Mouse (Mus musculus): ENCODE results near the gene Hypk. TPM values are rescaled to one million over a fixed set of nuclear protein-coding genes. Genes with fewer than 3 reads are reported as not detected.
A peak's percentile ranks its signal among the peaks of the same experiment; 100 is the strongest.
"Not testable (repeated sequence)": the region's sequence is repeated elsewhere in the genome, so short reads cannot be mapped to it uniquely, and the experiment has no call there.

The Hypk gene
- total RNA-seq, 2 experiments from 2014 or later, result 106 to 117 TPM

DNA sequence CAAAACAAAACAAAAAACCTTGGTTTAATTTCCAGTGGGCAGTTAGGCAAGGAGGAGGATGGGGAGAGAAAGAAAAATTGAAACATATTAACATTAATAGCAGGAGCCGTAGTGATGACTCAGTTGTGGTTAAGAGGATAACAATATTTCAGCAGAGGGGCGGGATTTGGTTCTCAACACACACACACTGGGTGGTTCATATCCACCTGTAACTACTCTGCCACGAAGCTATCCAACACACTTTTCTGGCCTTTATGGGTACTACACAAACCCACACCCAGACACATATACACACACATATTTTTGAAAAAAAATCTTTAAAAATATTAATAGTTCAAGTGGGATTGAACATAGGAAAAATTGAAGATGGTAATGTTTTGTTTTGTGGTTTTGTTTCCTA is 6.1 kb upstream of the Hypk start:
- ATAC-seq (replicated peaks; ENCODE audit: poor library complexity), result no peak

DNA sequence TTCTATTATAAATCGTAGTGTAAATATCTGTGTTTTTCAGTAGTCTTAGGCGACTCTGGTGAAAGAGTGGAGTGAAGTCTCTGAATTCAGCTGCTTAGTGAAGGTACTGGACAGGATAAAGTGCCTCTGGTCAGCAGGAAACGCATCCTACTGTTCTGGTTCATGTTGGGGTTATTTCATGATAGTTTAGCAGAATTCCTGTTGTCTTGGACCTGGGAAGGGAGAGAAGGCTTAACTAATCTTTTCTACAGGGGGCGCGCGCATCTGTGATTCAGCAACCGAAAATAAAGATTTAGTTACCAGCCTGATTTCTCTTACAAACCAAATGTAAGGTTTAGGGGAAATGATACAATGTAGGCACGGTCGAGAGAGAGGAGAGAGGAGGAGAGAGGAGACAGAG is 5.0 kb upstream of the Hypk start:
- no peak for ATAC-seq (replicated peaks; ENCODE audit: poor library complexity)

DNA sequence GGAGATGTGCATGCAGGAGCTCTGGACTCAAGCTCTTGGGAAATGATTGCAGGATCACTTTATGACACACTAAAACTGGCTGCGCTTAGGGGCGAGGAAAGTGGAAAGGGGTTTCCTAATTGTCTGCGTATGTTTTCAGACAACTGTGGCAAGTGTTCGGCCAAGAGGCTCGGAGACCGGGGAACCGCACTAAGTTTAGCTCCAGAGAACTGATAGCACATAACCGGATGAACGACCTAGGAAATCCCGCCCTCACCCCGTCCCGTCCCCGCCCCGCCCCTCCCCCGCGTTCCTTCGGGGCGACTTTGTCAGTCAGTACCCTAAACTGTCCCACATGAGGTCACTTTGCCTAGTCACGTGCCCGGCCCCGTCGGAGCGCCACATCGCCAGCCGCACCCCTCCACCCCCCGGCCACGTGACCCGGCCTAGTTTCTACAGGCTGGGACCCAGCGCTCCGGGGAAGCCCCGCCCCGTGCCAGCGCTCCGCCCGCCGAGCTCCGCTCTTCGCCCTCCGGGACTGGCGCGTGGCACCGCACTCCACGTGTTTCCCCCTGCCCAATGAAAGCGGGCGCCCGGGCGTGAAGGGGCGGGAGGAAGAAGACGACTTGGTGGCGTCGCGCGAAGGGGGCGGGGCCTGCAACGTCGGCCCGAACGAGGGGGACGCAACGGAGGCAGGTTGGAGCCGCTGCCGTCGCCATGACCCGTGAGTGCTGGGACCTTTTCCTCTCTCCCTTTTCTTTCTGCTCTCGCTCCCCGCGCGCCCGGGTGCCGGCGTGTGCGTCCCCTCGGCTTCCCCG is 4.2 kb upstream of the Hypk start, which contains the start of gene Serf2:
Gene Serf2, plus strand, starts transcription at position 457 of the 797 bp plus-strand sequence.
- peak; percentile 89 for ATAC-seq (replicated peaks; ENCODE audit: poor library complexity)

DNA sequence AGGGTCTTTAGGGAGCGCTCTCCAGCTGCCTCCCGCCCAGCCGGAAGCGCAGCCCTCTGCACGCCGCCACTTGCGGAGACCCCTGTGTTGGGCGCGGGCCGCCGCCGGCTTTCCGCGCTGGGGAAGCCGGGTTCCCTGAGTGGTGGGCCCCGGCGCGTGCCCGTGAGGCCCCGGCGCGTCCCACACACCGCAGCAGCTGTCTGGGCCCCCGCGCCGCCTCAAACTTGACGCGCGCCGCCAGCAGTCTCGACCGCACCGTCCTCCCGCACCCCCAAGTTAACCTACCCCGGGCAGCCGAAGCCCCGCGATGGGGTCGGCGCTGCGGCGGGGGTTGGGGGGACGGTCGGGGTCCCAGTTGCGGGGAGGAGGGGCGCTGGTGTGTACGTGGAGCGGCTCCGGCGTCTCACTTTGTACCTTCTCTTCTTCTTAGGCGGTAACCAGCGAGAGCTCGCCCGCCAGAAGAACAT is 3.5 kb upstream of the Hypk start:
- ATAC-seq (replicated peaks; ENCODE audit: poor library complexity), result no peak; the same call in 1 of the 2 replicates

DNA sequence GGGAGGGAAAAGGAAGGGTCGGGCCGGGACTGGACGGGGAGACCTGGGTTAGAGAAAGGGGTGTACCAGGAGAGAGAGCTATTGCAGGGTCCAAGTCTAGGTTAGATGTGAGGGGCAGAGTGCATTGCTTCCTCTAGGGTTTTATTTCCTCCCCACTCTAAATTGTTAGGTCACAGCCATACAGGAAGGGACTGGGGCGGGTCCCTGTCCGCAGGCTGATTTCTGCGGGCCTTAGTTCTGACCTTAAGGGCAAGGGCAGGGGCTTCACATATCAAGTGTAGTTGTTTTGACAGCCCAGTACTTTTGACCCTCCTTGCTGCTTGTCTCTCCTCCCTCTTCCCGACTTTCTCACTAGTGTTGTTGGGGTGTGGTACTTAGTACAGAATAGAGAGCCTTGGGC is 3.0 kb upstream of the Hypk start:
- no peak; the same call in 1 of the 2 replicates for ATAC-seq (replicated peaks; ENCODE audit: poor library complexity)

DNA sequence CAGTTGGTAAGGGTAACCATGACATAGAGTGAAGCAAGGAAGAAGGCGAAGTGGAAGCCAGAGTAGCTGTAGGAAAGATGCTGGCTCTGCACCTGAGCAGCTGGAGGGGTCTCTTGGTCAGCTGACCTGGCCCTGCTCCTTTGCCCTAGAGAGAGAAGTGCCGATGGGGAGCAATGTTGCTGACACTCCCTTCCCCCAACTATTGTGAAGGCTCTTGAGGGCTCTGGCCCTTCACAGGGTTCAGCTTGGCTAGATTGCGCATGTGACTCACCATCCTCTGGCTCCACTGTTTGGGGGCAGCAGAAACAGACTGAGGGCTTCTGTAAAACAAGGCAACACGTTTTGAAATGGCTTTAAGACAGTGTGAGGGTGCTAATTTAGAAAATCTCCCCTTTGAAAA is 729 bp upstream of the Hypk start:
- ATAC-seq (replicated peaks; ENCODE audit: poor library complexity), result no peak

DNA sequence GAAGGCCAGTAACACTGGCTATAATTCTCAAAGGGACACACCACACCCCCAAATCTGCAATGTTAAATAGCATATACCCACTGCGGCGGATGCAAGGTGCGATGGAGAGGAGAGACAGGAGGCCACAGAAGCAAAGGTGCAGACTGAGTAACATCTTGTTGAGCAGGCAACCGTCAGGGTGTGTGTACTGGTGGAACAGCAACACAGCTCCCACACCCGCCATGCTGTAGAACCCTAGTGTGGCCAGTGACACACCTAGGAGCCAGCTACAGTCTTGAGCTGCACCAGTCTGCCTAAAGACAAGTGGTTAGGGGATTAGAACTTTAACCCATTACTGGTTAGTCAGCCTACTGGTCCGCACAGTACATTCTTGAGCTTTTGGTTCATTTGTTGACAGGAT is 827 bp downstream of the Hypk start:
- ATAC-seq (replicated peaks; ENCODE audit: poor library complexity), result no peak

DNA sequence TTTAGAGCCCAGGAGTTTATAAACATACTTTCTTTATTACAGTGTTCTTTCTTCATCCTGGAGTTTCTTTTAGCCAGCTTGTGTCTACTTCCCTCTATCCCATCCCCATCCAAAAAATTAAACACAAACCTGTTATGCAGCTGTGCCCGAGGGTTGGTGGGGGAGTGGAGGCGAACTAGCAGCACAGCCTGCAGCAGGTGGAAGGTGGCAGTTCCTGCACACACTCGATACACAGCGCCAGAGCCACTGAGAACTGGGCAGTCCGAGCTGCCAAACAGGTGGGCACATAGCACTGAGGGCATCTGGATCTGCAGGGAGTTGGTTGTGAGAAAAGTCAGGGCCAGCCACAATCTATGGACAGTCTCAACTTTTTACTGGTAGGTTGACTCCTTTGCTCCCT is 2.4 kb downstream of the Hypk start:
- ATAC-seq (replicated peaks; ENCODE audit: poor library complexity), result no peak

DNA sequence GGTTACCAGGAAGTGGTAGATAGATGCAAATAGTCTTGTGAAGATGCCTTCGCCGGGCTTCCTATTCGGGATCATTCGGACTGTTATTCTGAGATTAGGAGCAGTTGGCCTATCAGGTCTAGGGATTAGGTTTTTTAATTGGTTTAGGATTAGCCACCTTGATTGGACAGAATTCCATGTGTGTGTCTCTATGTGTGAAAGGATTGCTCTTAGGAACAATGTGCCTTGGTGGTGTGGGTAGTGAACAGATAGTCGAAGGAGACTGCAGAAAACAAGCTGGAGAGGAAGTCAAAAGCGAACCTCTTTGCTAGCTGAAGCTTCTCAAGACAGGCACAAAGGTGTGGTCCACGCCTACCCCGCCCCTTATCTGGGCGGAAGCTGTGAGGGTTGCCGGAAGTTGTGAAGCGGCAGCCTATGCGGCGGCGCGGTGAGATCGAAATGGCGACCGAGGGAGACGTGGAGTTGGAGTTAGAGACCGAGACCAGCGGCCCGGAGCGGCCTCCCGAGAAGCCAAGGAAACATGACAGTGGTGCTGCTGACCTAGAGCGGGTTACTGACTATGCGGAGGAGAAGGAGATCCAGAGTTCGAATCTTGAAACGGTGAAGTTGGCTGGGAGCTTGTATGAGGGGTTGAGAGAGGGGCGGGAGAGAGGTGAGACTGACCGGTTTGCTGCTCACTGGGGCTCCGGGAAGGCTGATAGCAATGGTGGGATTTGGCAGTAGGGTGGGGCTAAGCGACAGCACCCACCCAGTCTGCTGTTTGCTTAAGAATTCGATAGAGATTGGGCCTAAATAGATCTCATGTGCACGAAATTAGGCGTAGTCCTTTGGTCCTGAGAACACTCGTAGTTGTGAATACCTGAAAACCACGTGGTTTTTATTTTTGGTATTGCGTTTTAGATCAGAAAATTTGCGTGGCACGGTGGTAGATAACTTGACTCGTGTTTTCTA is 3.9 kb downstream of the Hypk start, which contains the start of gene Serinc4:
Gene Serinc4, minus strand, starts transcription at position 90 of the 951 bp plus-strand sequence.
- ATAC-seq (replicated peaks; ENCODE audit: poor library complexity), result peak; percentile 96

DNA sequence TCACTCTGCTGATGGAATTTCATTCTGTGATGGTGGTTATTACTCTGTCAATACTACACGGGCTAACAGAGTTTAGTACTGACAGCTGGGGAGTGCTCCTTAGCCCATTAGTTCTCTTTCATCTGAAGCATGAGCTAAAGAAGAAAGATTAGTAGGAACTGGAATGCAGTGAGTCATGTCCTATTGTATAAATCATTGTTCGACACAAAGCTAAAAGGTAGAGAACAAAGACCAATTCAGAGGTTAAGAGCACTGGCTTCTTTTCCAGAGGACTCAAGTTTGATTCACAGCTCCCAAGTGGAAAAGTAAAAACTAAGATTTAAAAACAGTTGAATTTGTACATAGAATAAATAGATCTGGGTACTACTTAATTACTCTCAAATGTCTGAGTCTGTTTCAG is 7.0 kb downstream of the Hypk start:
- no peak for ATAC-seq (replicated peaks; ENCODE audit: poor library complexity)

DNA sequence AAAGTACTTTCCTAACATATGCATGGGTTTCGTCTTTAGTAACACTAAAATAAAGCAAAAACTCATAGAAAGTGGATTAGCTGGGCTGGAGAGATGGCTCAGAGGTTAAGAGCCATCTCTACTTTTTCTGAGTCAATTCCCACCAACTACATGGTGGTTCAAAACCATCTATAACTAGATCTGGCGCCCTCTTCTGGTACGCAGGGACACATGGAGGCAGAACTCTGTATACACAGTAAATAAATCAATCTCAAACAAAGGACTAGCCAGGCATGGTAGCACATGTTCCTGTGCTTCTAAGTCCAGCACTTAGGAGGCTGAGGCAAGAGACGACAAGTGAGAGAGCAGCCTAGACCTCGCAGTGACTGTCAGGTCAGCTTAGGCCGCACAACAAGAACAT is 15.9 kb downstream of the Hypk start:
- peak; percentile 51; the same call in 1 of the 2 replicates for ATAC-seq (replicated peaks; ENCODE audit: poor library complexity)

DNA sequence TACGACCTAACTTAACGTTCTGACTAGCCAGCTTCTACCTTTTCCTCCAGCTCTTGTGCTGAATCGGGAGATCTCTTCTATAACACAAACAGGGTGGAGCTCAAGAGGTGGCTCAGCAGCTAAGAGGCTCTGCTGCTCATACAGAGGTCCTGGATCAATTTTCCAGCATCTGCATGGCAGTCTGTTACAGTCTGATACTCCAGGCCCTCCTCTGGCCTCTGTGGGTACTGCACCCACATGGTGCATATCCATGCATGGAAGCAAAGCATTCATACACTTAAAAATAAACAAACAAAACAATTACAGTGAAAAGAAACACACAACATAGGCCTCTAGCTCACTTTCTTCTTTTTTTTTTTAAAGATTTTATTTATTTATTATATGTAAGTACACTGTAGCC is 19.7 kb downstream of the Hypk start:
- ATAC-seq (replicated peaks; ENCODE audit: poor library complexity), result peak; percentile 51

DNA sequence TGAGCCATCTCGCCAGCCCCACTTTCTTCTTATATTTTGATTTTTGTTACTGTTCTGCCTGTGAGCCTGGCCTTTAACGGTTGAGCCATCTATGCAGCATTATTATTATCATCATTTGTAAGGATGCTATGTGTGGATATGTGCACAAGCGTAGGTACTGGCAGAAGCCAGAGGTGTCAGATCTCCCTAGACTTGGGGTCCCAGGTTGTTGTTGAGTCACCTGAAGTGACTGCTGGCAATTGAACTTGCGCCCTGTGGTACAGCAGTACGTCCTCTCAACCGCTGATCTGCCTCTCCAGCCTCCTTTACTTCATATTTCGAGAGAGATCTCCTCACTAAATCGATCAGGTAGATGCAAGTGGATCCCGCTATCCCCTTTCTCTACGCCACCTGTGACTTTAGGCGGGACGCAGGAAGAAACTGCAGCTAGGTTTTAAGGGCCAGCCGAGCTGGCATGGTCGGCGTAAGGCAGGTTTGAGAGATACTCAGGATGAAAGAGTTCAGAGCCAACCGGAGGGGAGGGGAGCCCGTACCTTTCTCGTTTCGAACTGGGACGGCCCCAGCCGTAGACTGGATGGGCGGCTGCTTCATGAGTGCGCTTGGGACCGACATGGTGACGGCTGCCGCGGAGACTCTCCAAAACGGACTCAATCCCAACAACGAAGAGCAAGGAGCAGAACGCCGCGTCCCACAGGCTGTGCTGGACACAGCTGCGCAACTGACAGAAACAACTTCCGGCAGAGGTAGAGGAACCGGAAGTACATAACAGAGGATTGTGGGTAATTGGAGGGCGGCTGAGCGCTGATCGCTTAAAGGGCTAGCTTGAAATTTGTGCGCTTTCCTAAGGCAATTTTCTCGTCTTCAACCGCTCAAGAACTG is 20.4 kb downstream of the Hypk start, which contains the start of gene Mfap1b:
Gene Mfap1b, minus strand, starts transcription at position 767 of the 879 bp plus-strand sequence.
- ATAC-seq (replicated peaks; ENCODE audit: poor library complexity), result peak; percentile 98

DNA sequence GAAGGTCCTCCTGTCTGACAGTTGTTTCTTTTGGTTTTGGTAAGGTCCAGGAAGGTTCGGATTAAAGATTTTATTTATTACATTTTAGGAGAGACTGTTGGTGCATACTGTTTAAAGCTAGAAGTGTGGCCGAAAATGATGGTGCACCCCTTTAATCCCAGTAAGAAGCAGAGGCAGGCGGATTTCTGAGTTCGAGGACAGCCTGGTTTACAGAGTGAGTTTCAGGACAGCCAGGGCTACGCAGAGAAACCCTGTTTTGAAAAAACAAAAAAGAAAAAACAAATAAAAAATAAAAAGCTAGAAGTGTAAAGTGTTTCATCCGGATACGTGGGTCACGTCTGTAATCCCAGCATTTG is 21.1 kb downstream of the Hypk start:
- peak; percentile 35 for ATAC-seq (replicated peaks; ENCODE audit: poor library complexity)

DNA sequence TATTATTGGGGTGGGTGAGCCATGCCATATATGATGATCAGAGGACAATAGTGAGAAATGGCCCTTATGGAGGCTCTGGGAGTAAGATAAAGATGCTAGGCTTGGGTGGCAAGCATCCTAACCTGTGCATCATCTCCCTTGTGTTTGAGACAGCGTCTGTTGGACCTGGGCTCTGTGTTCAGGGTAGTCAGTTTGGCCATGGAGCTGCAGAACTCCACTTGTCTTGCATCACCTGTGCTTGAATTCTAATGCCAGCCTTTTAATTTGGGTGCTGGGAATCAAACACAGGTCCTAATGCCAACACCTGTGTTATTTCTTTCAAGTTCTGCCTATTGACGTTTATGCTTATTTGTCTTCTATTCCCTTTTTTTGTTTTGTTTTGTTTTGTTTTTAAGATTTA is 22.2 kb downstream of the Hypk start:
- ATAC-seq (replicated peaks; ENCODE audit: poor library complexity), result not testable (repeated sequence)

DNA sequence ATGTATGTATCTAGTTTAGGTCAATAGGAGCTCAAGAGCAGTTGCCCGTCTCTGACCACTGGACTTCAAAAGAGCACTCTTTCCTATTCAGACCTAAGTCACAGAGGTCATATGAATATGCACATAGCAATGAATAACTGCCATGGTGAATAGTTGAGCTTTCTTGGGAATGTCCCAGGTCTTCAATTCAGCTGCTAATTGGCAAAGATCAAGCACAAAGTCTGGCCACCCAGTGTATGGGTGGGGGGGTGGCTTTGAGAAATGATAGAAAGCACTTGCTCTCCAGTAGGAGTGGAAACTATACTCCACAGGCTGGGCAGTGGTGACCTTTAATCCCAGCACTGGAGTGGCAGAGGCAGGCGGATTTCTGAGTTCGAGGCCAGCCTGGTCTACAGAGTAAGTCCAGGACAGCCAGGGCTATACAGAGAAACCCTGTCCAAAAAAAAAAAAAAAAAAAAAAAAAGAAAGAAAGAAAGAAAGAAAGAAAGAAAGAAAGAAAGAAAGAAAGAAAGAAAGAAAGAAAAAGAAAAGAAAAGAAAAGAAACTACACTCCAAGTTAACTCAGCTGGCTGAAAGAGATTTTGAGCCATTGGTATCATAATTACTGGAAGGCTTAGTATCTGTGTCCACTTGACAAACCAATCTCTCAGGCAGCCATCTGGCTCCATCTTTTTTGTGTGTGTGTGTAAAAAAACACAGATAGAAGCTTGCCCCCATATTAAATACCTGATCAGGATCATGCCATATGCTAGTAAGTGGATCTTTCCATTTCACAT is 24.6 kb downstream of the Hypk start:
- ATAC-seq (replicated peaks; ENCODE audit: poor library complexity), result no peak

DNA sequence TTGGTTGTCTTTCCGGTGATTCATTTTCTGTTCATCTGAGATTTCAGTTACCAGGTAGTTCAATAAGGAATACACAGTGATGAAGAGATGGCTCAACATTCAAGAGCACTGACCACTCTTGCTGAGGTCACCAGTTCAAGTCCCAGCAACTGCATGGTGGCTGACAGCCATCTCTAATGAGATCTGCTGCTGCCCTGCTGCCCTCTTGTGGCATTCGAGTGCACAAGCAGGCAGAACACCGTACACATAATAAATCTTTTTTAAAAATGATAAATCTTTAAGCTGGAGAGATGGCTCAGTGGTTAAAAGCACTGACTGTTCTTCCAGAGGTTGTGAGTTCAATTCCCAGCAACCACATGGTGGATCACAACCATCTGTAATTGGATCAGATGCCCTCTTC is 27.4 kb downstream of the Hypk start:
- ATAC-seq (replicated peaks; ENCODE audit: poor library complexity), result peak; percentile 95

DNA sequence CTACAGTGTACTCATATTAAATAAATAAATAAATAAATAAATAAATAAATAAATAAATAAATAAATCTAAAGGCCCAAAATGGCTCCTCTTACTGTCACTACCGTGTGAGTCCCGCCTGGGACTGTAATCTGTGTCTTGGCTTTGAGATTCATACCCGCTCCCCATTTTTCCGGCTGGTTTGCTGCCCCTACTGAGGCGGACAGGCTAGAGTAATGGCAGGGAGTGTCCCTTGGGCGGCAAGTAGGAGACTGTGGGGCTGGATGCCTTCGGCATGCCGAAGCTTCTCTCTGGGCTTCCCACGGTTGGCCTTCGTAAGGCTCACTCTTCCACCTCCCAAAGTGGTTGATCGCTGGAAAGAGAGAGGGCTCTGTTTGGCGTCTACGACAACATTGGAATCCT is 27.8 kb downstream of the Hypk start:
- peak; percentile 30 for ATAC-seq (replicated peaks; ENCODE audit: poor library complexity)

DNA sequence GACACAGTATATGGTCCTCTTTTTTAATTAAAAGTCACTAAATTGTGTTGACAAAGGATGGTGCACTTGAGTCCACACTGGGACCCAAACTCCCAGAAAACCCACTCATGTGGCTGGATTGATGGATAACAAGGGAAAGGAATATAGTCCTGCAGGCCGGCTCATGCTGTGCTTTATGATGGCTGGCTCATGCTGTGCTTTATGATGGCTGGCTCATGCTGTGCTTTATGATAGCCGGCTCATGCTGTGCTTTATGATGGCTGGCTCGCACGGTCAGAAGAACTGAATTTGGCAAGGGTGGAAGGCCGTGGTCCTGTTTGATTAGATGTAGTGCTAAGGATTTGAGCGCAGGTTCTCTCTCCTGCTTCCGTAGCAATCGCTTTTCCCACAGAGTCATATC is 30.5 kb downstream of the Hypk start:
- ATAC-seq (replicated peaks; ENCODE audit: poor library complexity), result no peak

DNA sequence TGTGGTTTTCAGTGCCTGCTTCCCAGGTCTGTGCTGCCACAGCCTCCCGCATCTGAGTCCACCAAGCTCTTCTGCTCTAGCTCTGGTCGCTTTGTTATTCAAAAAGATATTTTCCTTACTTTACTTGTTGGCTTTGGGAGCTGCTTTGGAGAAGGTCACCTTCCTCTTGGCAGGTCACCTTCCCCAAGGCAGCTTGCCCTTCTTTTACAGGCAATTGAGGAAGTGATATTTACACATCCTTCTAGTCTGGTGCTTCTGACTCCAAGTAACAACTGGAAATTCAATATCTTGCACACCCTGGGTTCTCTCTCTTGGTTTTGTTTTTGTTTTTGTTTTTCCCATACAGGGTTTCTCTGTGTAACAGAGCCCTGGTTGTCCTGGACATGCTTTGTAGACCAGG is 31.3 kb downstream of the Hypk start:
- peak; percentile 56 for ATAC-seq (replicated peaks; ENCODE audit: poor library complexity)

Measured in megakaryocyte progenitor cell, adult 5-6 weeks (primary cell).